Mouse (Mus musculus) T-cell, adult 66 days (primary cell): ENCODE measurements around the gene Rtn4ip1. TPM values are rescaled to one million over a fixed set of nuclear protein-coding genes. Genes with fewer than 3 reads are reported as not detected.

Source experiments
- total RNA-seq, 2 experiments: library from RNA; stranded (reverse); gene quantifications; 3 replicates in 1 of 2; 4 replicates in 1 of 2; pipeline ENCODE4 v1.2.4; 2023

The Rtn4ip1 gene
- 10 to 100 TPM; 14.0 to 17.4 TPM for total RNA-seq

GRCm38 (mm10) chr10:43901578-43902194 lies at the start of gene Rtn4ip1, which contains the start of gene Qrsl1:
TSS of gene Rtn4ip1 (plus strand) at chr10:43901807.
TSS of gene Qrsl1 (minus strand) at chr10:43901745.

Other genes with a start within 250 kb of the Rtn4ip1 start
- 10 to 100 TPM; 16.4 to 22.5 TPM for gene Qrsl1, start 62 bp upstream of the Rtn4ip1 start, total RNA-seq
- 10 to 100 TPM; 37.6 to 44.2 TPM for gene Crybg1, start 247.0 kb downstream of the Rtn4ip1 start, total RNA-seq